Mouse (Mus musculus) skeletal muscle tissue, adult 2 months (tissue): Measurements from ENCODE around the gene Ttc30b.
A peak's percentile ranks its signal among the peaks of the same experiment; 100 is the strongest.
"Not testable (repeated sequence)": the region's sequence is repeated elsewhere in the genome, so short reads cannot be mapped to it uniquely, and the experiment has no call there.

ENCODE experiments used
- DNase-seq: peaks from one replicate; pipeline ENCODE4 v3.0.0-alpha.2; 2012; ENCODE audit warnings: low read depth, low spot score

Ttc30b gene

GRCm38 (mm10) chr2:75938117-75939063 is at the start of gene Ttc30b:
Gene Ttc30b, minus strand, starts transcription at chr2:75938585.
- peak; percentile 62 for DNase-seq

- DNase-seq: no peak
These were observed 49.4 kb upstream of the Ttc30b start for GRCm38 (mm10) chr2:75987739-75988138.

GRCm38 (mm10) chr2:75985124-75985523 is 46.7 kb upstream of the Ttc30b start:
- peak; percentile 36 for DNase-seq

- no peak for DNase-seq
These were observed 45.5 kb upstream of the Ttc30b start for GRCm38 (mm10) chr2:75983847-75984246.

- DNase-seq: no peak
These were observed 44.7 kb upstream of the Ttc30b start for GRCm38 (mm10) chr2:75983091-75983490.

GRCm38 (mm10) chr2:75982626-75983025 is 44.2 kb upstream of the Ttc30b start:
- no peak for DNase-seq

GRCm38 (mm10) chr2:75981440-75982081 is 43.2 kb upstream of the Ttc30b start, which contains the start of gene Ttc30a1:
Gene Ttc30a1, minus strand, starts transcription at chr2:75981967.
- peak; percentile 55 for DNase-seq

GRCm38 (mm10) chr2:75980933-75981439 is 42.6 kb upstream of the Ttc30b start:
- DNase-seq: not testable (repeated sequence)

GRCm38 (mm10) chr2:75977752-75978368 is 39.5 kb upstream of the Ttc30b start, which contains the start of gene Ttc30a2:
Gene Ttc30a2, minus strand, starts transcription at chr2:75978170.
- DNase-seq: peak; percentile 34

GRCm38 (mm10) chr2:75976070-75976469 is 37.7 kb upstream of the Ttc30b start:
- not testable (repeated sequence) for DNase-seq

- no peak for DNase-seq
These were observed 35.7 kb upstream of the Ttc30b start for GRCm38 (mm10) chr2:75974131-75974530.

- peak; percentile 42 for DNase-seq
These were observed 26.6 kb upstream of the Ttc30b start for GRCm38 (mm10) chr2:75964972-75965371.

- DNase-seq: peak; percentile 29
These were observed 26.1 kb upstream of the Ttc30b start for GRCm38 (mm10) chr2:75964512-75964911.

GRCm38 (mm10) chr2:75964051-75964450 is 25.7 kb upstream of the Ttc30b start:
- DNase-seq: no peak

- DNase-seq: no peak
These were observed 24.9 kb upstream of the Ttc30b start for GRCm38 (mm10) chr2:75963211-75963840.

- no peak for DNase-seq
These were observed 22.3 kb upstream of the Ttc30b start for GRCm38 (mm10) chr2:75960366-75961330.

GRCm38 (mm10) chr2:75959850-75960365 is 21.5 kb upstream of the Ttc30b start:
- DNase-seq: no peak

- DNase-seq: no peak
These were observed 20.9 kb upstream of the Ttc30b start for GRCm38 (mm10) chr2:75959183-75959849.

- DNase-seq: no peak
These were observed 17.3 kb upstream of the Ttc30b start for GRCm38 (mm10) chr2:75955709-75956108.
